Mouse (Mus musculus) spleen, postnatal 36 days (tissue): ENCODE data around the gene Gjd3.

Experiments used
- DNase-seq, 2 experiments: peaks; one replicate each; pipeline ENCODE4 v3.0.0; 2022; ENCODE audit warnings: low spot score in 2 of 2, mixed read lengths in 1 of 2

Gjd3 gene

DNA sequence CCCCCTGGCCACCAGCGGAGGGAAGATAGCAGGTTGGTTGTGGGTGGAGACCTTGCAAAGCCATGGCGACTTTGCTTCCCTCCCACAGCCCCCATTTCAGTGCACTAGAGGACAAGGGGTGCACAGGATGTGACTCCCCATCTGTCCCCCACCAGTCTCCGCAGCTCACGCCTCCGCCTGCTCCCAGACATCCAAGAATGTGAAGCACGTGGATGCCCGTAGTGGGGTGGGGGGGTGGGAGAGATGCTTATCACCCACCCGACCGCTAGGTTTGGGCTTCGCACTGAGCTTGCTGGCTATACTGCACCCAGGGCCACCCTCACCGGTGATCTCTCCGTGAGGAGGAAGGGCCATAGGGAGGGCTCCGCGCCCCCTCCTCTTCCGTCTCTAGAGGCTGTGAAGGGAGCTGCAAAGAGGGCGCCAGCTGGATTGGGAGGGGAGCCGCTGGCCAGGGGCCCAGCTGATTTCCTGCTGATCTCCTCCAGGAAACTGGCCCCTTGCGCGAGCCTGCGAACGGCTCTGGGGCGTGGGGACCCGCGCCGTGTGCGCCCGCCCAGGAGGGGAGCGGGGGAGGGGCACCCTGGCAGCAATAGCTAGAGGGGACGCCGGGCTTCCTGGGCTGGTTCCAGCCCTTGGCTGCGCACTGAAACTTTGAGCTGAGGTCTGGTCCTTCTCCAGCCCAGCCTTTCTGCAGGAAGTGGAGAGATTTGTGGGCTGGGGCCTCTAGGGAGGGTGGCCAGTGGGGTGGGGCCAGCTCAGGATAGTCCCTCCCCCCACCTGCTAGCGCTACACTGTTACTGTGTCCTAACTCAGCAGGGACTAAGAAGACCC, 19.4 kb downstream of the Gjd3 start:
- DNase-seq = peak; percentile 63 to 68

DNA sequence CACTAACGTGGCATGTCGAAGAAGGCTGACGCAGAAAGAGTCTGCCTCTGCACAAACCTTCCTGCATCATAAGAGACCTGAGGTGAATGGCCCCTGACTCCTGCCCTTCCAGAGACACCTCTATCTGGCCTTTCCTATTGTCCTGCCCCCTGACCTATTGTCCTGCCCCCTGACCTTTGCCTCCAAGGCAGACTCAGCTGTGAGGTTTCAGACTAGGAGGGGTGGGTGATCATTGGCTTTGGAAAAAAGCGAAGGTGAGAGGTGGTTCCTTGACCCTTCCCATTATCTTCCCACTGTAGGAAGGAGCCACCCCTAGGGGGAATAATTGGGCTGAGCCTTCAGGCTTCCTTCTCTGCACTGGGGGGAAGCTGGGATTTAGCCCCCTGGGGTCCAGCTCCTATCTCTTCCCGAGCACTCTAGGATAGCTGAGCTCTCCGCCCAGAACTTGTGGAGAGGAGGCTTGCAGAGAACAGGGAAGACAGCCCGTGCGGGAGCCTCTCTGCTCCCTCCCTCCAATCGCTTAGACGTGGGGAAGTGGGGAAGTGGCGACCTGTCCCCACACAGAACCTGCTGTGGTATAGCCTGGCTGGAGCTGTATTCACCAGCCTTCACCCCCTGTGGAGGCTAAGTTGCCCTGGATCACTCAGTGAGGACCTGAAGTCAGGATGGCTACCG, 20.3 kb downstream of the Gjd3 start:
- no peak for DNase-seq

DNA sequence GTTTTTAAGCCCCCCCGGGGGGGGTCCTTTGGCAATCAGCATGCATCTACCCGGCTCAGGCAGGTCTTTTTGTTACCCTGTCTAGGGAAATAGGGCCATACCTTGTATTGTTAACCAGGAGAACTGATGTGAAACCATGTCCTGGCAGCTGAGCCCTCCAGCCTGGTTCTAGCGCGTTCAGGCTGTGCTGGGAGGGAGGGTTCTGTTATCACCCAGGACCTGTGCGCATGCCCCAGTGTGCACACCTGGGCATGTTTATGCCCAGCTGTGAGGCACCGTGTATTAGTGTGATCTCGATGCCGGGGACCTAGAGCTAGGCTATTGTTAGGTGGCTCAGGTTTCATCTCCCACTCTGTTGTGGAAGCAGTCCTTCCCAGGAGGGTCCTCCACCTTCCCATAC, 21.1 kb downstream of the Gjd3 start:
- DNase-seq = no peak

DNA sequence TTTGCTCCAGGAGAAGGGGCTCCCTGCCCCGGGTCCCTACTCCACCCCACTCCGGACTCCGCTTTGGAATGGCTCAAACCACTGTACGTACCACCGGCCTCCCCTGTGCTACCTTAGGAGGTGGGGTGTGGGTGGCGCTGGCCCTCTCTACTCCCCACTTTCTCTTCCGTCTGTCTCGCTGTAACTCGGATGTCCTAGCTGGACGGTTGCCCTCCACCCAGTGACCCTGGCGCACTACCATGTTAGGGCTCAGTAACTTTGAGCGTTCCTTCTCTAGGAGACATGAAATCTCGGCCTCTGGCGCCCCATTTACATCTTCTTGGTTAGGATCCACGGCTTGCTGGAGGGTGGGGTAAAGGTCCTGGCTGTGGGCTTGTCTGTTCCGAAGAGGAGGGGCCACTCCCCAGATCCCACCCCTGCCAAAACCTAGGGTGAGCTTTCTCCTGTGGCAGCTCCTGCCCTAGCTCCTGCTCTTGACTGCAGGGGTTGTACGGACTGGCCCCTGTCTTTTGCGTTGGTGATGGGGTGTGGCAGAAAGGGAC, 21.7 kb downstream of the Gjd3 start:
- no peak for DNase-seq

DNA sequence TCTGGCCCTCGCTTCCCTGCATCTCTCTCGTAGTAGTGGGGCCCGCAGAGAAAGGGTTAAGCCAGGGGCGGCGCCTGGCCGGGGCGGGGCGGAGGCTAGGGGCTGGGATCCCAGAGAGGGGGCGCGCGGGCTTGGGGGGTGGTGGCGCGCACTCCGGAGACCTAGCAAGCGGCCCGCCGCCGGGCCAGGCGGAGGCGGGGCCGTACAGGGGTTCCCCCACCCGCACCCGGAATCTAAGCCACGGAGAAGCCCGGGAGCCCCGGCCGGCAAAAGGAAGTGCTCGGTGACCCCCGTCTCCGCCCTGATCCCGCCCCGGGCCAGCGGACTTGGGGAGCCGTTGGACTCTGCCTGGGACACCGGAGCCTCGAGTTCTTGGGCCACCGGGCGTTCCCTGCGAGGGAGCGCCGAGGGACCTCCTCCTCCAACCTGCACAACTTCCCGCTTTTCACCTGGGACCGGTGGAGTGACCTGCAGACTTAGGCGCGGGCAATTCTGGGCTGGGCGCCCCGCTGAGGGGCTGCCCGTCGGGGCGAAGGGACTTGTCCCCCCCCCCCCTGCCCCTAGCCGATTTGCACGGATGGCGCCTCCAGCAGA, 22.4 kb downstream of the Gjd3 start:
- DNase-seq = no peak

DNA sequence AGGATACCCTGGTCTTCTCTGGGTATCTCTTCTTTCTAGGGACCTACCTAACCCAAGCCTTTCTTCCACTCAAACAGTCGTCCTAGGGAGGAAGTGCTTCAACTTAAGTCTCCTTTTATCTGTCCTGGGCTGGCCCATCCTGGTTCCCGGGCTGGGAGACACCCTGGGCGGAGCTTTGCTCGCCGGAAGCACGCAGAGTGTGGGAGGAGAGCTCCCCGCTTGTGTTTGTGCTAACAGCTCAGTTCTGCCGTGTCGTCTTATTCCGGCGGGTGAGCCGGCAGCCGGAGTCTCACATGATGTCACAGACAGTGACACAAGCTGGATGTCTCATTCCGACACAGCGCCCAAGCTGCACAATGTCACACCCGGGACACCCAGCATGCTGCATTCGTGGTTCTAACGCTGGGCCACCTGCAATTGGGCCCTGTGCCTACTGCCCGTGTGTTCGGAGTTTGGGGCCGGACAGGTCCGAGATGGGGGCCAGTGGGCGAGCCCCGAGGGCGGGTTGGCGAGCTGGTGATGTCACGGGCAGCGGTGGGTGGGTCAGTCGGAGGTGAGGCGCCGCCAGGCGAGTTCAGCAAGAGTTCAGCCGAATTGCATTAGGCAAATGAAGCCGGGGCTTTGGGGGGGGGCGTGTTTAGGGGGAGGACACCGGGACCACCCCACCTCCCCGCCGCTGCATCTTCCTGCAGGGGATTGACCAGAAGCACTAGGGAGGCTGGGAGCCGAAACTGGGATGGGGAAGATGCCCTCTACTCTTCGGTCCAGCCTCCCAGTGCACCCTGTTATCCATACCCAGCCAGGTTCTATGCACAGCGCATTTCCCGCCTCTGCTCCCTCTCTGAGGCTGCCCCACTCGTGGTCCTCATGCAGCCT, 23.1 kb downstream of the Gjd3 start:
- DNase-seq = peak; percentile 81 to 82

DNA sequence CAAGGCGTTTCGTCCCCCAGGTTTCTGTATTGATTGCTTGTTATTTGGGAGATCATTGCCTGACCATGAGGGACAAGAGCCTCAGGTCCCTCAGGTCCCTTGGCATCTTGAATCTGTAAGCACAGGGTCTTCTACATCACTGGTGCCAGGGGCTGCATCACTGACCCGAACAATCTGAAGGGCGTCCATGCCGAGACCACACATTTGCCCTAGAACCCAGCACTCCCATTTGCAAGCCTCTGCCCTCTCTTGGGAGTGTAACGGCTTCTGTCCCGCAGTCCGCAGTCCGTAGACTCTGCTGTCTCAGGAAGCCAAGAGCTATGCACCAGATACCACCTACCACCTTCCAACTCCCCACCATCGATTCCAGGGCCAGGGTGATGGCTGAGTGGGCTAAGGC, 26.5 kb downstream of the Gjd3 start:
- no peak for DNase-seq

DNA sequence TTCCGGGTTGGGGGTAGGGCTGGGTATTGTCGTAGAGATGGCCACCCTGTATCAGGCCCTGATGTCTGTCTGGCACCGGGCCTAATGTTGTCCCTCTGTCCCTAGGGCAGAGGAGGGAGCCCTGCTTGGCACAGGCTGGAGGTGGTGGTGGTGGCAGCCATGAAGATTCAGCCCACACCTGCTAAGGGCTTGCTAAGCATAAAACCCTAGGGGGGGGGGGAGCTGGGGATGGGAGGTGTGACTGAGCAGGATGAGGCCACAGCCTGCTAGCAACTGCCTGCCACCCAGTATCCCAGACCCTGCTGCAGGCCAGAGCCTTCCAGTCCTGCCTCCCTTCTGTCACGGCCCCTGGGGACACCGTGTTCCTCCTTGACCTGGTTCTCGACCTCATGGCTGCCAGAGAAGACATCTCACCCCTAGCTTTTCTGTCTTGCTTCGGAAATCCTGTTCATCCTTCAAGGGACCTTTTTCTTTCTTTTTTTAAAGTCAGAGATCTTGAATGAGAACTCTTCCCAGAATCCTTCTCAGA, 27.0 kb downstream of the Gjd3 start:
- no peak for DNase-seq

DNA sequence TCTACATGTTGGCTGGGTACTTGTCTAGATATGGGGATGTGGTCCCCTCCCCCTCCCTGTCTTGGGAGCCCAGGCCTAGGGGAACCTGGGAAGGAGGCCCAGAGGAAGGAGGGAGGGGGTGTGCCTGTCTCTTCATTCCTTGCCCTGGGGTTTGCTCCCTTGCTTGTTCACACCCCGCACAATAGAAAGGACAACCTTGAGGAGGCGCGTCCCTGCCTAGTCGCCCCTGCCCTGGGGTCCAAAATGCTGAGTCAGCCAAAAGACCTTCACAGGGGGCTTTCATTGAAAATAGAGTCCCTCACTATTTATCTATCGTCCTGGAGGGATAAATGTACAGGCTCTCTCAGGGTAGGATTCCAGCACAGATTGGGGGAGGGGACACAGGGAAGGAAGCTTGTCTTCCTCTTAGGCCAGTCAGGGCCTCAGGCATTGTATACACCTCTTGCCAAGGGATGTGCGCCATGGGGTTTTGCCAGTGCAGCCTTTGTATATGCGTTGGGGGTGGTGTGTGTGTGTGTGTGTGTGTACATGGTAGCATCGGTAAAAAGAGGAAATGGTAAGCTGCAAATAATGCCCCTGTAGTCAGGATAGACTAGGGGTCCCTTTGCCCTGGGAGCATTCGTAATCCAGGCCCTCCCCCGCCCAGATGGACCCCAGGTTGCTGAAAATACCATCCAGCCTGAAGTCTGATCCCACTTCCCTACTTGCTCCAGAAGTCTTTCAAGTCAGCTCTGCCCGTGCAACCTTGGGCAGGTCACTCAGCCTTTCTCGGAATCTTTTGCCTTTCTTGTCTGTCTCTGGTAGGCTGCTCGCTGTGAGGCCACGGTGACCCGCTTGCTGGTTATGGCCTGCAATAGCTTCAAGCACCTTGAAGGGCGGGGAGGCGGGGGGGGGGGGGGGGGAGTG, 27.8 kb downstream of the Gjd3 start:
- DNase-seq = no peak

DNA sequence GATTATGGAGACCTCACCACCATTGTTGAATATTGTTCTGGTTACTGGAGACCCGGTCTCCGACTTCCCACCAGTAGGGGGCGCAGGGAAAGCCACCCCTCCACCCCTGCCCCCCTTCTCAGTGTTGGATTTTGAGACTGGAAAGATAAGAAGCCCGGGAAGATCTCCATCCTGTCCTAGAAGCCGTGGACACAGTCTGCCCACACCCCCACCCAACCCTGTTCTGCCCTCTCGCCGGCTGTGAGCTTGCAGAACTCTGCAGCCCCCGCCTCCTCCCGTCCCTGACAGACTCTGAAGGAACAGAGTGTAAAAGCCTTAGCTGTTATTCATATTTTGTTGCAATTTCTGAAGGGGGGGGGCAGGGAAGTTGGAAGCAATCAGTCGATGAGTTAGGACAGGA, 28.4 kb downstream of the Gjd3 start:
- DNase-seq = no peak

DNA sequence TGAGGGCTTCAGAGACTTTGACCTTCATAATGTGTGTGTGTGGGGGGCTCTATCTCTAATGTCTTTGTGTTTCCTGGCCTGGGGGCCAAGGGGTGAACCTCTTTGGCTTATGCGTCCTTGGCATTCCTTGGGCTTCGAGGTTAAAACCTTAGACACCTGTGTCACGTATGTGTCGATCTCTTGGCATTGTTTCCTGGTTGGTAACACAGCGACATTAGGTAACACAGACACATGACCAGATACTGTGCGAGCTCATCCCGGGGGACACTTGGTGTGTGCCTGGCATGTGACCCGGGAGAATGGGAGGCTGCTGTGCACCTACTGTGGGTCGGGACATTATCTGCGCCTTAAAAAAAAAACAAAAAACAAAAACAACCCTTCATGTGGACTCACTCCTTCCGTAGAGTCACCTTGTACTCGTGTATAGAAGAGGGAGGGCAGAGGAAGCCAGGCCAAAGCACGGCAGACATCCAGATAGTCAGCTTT, 28.9 kb downstream of the Gjd3 start:
- DNase-seq = no peak

DNA sequence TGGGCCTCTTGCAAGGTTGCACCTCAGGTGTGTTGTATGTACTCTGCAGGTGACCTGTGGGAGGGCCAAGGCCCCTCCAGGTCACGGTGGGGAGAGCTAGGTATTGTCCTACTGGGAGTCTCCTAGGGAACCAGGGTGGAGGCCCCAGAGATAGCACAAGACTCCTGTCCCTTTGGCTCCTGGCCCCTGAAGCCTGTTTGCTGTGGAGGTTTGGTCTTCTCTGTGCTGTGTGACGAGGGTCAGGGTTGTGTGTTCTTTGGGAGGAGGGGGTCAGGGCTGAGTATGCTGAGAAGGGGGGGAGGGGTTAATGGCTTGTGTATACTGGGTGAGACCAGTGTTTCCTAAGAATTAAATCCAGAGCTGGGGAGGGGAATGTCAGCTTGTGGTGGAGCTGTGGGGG, 29.5 kb downstream of the Gjd3 start:
- no peak for DNase-seq

DNA sequence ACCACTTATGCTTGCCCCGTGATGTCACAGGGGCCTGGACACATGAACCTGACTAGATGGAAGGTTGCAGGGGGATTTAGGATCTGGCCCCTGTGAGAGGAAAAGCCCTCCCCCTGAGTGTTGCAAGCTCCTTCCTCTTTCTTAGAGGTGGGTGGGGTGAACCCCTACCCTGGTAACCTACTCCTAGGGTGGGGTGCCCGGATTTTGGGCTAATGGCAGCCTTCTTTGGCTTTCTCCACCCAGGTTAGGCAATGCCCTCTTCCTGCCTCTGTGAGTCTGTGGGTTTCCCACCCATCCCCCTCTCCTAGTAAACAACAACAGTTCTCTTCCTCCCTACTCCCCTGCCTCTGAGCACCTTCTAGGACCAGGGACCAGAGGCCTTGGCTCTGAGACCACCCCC, 30.1 kb downstream of the Gjd3 start:
- peak; percentile 63 to 73 for DNase-seq

DNA sequence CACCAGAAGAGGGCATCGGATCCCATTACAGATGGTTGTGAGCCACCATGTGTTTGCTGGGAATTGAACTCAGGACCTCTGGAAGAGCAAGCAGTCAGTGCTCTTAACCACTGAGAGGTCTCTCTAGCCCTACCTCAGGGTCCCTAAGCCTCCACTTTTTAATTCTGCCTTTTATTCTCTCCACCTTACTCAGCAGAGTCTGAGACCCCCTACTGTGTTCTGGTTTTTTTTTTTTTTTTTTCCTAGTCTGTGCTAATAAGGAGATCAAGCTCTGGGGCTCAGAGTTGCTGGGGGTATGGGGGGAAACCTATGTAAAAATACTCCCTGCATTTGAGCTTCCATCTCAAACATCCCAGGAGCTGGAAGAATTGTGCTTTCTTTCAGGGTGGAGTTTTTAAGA, 30.7 kb downstream of the Gjd3 start:
- no peak for DNase-seq

DNA sequence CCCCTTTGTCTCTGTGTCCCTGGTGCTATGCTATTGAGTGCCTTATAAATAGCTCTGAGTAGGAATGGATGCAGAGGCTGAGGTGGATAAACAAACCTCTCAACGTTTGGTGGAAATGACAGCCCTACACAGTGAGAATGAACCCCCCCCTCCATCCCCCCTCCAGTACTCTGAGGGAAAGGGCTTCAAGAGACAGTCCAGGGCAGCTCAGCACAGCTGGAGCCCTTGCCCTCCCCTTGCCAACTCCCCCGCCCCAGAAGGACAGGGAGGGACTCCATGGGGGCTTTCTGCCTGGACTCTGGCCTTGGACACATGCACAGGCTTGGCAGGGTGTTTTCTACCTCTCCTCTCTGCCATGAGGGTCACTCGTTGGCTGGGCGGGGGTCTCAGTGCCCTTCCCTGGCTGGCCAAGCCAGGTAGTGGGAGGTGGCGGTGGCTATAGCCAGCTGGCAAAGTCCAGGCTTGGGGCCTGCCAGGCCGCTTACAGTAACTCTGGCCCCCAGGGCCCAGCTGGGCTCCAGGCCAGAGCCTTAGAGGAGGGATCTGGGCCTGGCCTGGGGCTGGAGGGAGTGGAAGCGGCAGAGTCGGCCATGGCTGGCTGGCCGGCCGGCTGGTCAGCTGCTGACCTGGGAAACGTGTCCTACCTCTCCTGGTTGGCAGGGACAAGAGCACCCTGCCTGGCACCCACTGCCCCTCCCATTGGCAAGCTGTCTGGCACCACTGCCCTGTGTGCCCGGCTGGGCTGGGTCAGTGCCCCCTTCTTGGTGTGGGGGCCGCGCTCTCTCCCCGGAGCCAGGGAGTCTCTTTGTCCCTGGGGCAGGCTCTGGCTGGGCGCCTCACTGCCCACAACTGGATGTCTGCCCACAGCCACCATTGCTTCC, 31.6 kb downstream of the Gjd3 start:
- DNase-seq = no peak

DNA sequence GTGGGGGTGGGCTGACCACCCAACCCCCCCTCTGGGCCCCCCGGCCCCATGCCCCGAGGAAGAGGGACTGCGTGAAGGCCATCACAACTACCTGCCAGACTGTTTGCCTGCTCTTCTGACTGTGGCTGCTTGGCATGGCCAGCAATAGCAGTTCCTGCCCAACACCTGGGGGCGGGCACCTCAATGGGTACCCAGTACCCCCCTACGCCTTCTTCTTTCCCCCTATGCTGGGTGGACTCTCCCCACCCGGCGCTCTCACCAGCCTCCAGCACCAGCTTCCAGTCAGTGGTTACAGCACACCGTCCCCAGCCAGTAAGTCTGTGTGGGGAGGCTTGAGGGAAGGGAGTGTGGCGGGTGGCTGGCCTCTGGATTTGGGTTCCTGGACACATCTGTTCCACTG, 32.3 kb downstream of the Gjd3 start:
- DNase-seq = no peak

DNA sequence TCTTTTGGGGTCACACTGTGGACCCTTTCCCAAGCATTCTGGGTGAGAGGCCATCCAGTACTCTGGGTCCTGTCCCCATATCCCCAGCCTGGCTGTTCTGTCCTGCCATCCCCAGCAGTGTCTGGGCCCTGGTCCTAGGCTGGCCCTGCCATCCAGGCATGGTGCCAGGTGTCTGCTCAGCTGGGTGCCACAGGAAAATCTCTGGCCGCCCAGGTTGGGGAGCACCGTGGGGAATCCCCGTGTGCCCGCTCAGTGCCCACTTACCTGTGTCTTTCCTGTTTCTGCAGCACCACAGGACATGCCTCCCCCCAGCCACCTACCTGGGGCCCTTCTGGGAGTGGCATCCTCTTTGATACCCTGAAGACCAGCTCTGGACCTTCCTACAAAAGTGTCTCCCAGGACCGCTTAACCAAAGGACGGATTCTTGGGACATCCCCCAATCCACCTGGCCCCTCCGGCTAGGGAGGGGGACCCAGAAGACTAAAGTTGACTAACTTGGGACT, 32.8 kb downstream of the Gjd3 start:
- DNase-seq = peak in 1 of 2 experiments; percentile 43

DNA sequence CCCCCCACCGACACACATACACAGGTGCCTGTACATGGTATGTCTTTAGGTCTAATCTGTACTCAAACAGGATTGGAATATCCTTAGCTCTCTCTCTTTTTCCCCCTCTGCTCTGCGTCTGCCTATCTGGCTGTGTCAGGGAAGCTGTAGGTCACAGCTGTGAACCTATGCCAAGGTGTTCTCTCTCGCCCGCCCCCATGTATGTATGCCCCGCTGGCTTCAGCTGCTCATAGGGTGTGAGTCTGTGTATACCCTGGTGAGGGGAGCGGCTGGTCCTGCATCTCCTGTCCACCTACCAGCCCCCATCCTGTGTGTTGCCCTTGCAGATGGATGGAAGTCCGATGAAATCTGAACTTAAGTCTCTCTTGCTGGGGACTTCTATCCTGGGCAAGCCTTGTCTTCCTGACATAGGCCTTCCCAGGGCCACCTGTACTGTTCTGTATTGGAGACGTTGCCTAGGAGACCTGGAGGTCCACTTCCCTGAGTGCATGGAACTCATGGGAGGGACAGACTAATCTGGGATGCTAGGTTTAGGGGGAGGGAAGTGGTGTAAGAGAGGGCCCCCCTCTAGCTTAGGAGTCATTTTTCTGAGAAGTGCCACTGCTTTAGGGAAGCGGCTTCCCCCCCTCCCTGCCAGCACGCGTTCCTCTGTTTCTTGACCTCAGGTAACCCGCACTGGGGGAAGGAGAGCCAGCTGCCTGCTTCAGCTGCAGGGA, 33.4 kb downstream of the Gjd3 start:
- peak in 1 of 2 experiments; percentile 61 for DNase-seq
